Mouse (Mus musculus) limb, embryonic 12.5 days (tissue): ENCODE measurements around the gene Zyx. TPM values are rescaled to one million over a fixed set of nuclear protein-coding genes. Genes with fewer than 3 reads are reported as not detected.
A peak's percentile ranks its signal among the peaks of the same experiment; 100 is the strongest.

Source experiments
- ATAC-seq: fragments of 200-750 bp; cut with Nextera tagmentation; 2 replicates; pipeline ENCODE4 v1.8.0; 2017; ENCODE audit warnings: low read depth, moderate TSS enrichment; ENCODE audit not compliant: insufficient number of reproducible peaks, insufficient read depth, low FRiP score, low TSS enrichment
- H3K27ac ChIP-seq: fragments of 300-500 bp; sonication (generic); 2 replicates; pipeline ENCODE4 v1.5.1; 2016; ENCODE audit warnings: mild to moderate bottlenecking, moderate library complexity
- H3K27me3 ChIP-seq: fragments of 300-500 bp; sonication (generic); 2 replicates; pipeline ENCODE4 v1.6.1; 2016; ENCODE audit warnings: mild to moderate bottlenecking, moderate library complexity
- H3K36me3 ChIP-seq: fragments of 300-500 bp; sonication (generic); 2 replicates; pipeline ENCODE4 v1.6.1; 2016; ENCODE audit warnings: mild to moderate bottlenecking, moderate library complexity
- H3K4me1 ChIP-seq: fragments of 300-500 bp; sonication (generic); replicated peaks from 2 replicates; pipeline ENCODE4 v1.6.1; 2016
- H3K4me2 ChIP-seq: fragments of 300-500 bp; sonication (generic); 2 replicates; pipeline ENCODE4 v1.6.1; 2016; ENCODE audit warnings: mild to moderate bottlenecking, moderate library complexity
- H3K4me3 ChIP-seq: fragments of 300-500 bp; sonication (generic); replicated peaks from 2 replicates; pipeline ENCODE4 v1.5.1; 2016; ENCODE audit warnings: mild to moderate bottlenecking
- H3K9ac ChIP-seq: fragments of 300-500 bp; sonication (generic); replicated peaks from 2 replicates; pipeline ENCODE4 v1.6.1; 2016; ENCODE audit warnings: mild to moderate bottlenecking, moderate library complexity
- H3K9me3 ChIP-seq: fragments of 300-500 bp; sonication (generic); 2 replicates; pipeline ENCODE4 v1.6.1; 2016; ENCODE audit warnings: mild to moderate bottlenecking, moderate library complexity
- WGBS: fragments of 180-500 bp; shearing (Covaris S2); methylation state at CpG from one replicate; pipeline ENCODE4 v1.1.7; 2016; 5-methylcytosine and 5-hydroxymethylcytosine counted together
- polyA plus RNA-seq: library from polyadenylated mRNA; unstranded; fragments of >200 nt; fragmentation: Nextera tagmentation; extraction: Ambion mirVana; gene quantifications from 2 replicates; pipeline ENCODE4 v1.2.1, GENCODE M21; 2016

Zyx gene
- polyA plus RNA-seq, 1 experiment from 2014 or later = 86.1 TPM

GRCm38 (mm10) chr6:42330216-42330615 is 19.2 kb upstream of the Zyx start:
- Histone ChIP-seq H3K27ac (no peak overlapping the region), H3K4me3 (no peak overlapping the region), H3K4me2 (no peak overlapping the region), H3K9ac (no peak overlapping the region), H3K9me3 (no peaks in the 10 kb centered on the region), H3K27me3 (no peaks in the 10 kb centered on the region), H3K4me1 (no peaks in the 10 kb centered on the region; the same call in 1 of the 2 replicates), H3K36me3 (no peaks in the 10 kb centered on the region)
- 69% methylated on average over 3 of the region's 3 CpGs for WGBS
- ATAC-seq = no peak

- Histone ChIP-seq H3K4me2 (no peak overlapping the region), H3K4me3 (no peak overlapping the region), H3K27ac (no peak overlapping the region), H3K4me1 (no peaks in the 10 kb centered on the region), H3K9me3 (no peaks in the 10 kb centered on the region), H3K27me3 (no peaks in the 10 kb centered on the region), H3K36me3 (no peaks in the 10 kb centered on the region), H3K9ac (no peak overlapping the region)
- 90% methylated on average over 3 of the region's 3 CpGs for WGBS
- ATAC-seq = no peak
These were observed 18.5 kb upstream of the Zyx start for GRCm38 (mm10) chr6:42330946-42331345.

GRCm38 (mm10) chr6:42339189-42339588 is 10.2 kb upstream of the Zyx start:
- no peak for ATAC-seq
- H3K9me3 ChIP-seq = no peaks in the 10 kb centered on the region
- no peak overlapping the region for H3K9ac ChIP-seq
- no peaks in the 10 kb centered on the region for H3K4me1 ChIP-seq
- H3K36me3 ChIP-seq = no peaks in the 10 kb centered on the region
- 86% methylated on average over 2 of the region's 2 CpGs for WGBS
- no peak overlapping the region for H3K27ac ChIP-seq
- no peaks in the 10 kb centered on the region for H3K27me3 ChIP-seq
- H3K4me3 ChIP-seq = no peak overlapping the region
- no peak overlapping the region for H3K4me2 ChIP-seq

GRCm38 (mm10) chr6:42339981-42340380 is 9.4 kb upstream of the Zyx start:
- no peak for ATAC-seq
- no peak overlapping the region for H3K9ac ChIP-seq
- 85% methylated on average over 5 of the region's 5 CpGs for WGBS

GRCm38 (mm10) chr6:42342171-42342570 is 7.3 kb upstream of the Zyx start:
- Histone ChIP-seq H3K4me1 (no peaks in the 10 kb centered on the region), H3K36me3 (no peaks in the 10 kb centered on the region), H3K9ac (no peak overlapping the region), H3K27me3 (no peaks in the 10 kb centered on the region), H3K4me2 (no peak overlapping the region), H3K9me3 (no peaks in the 10 kb centered on the region), H3K27ac (no peak overlapping the region), H3K4me3 (no peak overlapping the region)
- WGBS = 81% methylated on average over 1 of the region's 1 CpGs
- ATAC-seq = no peak

More at GRCm38 (mm10) chr6:42339981-42340380, 9.4 kb upstream of the Zyx start:
- Histone ChIP-seq H3K27me3 (no peaks in the 10 kb centered on the region), H3K36me3 (no peaks in the 10 kb centered on the region), H3K4me2 (no peak overlapping the region), H3K27ac (no peak overlapping the region), H3K9me3 (no peaks in the 10 kb centered on the region), H3K4me1 (no peaks in the 10 kb centered on the region), H3K4me3 (no peak overlapping the region)

- no peak for ATAC-seq
- Histone ChIP-seq H3K27ac (no peak overlapping the region), H3K4me2 (no peak overlapping the region)
These were observed 5.9 kb upstream of the Zyx start for GRCm38 (mm10) chr6:42343361-42344120.

GRCm38 (mm10) chr6:42344255-42344654 is 5.2 kb upstream of the Zyx start:
- H3K4me1 ChIP-seq = peaks cover 3% of the 10 kb centered on the region; the same call in 1 of the 2 replicates
- H3K4me2 ChIP-seq = no peak overlapping the region
- H3K9ac ChIP-seq = no peak overlapping the region
- 90% methylated on average over 1 of the region's 1 CpGs for WGBS
- no peak overlapping the region for H3K4me3 ChIP-seq
- no peak overlapping the region for H3K27ac ChIP-seq
- H3K36me3 ChIP-seq = no peaks in the 10 kb centered on the region
- H3K9me3 ChIP-seq = no peaks in the 10 kb centered on the region
- no peaks in the 10 kb centered on the region for H3K27me3 ChIP-seq
- ATAC-seq = no peak

More at GRCm38 (mm10) chr6:42343361-42344120, 5.9 kb upstream of the Zyx start:
- peaks cover 1% of the 10 kb centered on the region; the same call in 1 of the 2 replicates for H3K4me1 ChIP-seq
- 81% methylated on average over 9 of the region's 9 CpGs for WGBS
- H3K9ac ChIP-seq = no peak overlapping the region
- H3K36me3 ChIP-seq = no peaks in the 10 kb centered on the region
- no peak overlapping the region for H3K4me3 ChIP-seq
- H3K9me3 ChIP-seq = no peaks in the 10 kb centered on the region
- no peaks in the 10 kb centered on the region for H3K27me3 ChIP-seq

GRCm38 (mm10) chr6:42348281-42349005 is 987 bp upstream of the Zyx start:
- Histone ChIP-seq H3K9ac (no peak overlapping the region), H3K4me1 (peaks cover 30% of the 10 kb centered on the region), H3K4me3 (peak overlapping the region; percentile 83; the same call in 1 of the 2 replicates), H3K36me3 (peaks cover 24% of the 10 kb centered on the region), H3K4me2 (peak overlapping the region; percentile 88), H3K9me3 (no peaks in the 10 kb centered on the region), H3K27ac (no peak overlapping the region), H3K27me3 (no peaks in the 10 kb centered on the region)
- WGBS = 38% methylated on average over 12 of the region's 12 CpGs
- no peak for ATAC-seq

- peak overlapping the region; percentile 88 for H3K4me2 ChIP-seq
- peaks cover 25% of the 10 kb centered on the region for H3K36me3 ChIP-seq
- H3K4me1 ChIP-seq = peaks cover 36% of the 10 kb centered on the region
- peak overlapping the region; percentile 83 for H3K4me3 ChIP-seq
- ATAC-seq = peak; percentile 1; the same call in 1 of the 2 replicates
- peak overlapping the region; percentile 97 for H3K27ac ChIP-seq
- H3K9me3 ChIP-seq = no peaks in the 10 kb centered on the region
- no peaks in the 10 kb centered on the region for H3K27me3 ChIP-seq
- WGBS = 2% methylated on average over 11 of the region's 11 CpGs
- peak overlapping the region; percentile 87 for H3K9ac ChIP-seq
These were observed 414 bp upstream of the Zyx start for GRCm38 (mm10) chr6:42349006-42349425.

GRCm38 (mm10) chr6:42350021-42350967 is 864 bp downstream of the Zyx start:
- H3K27ac ChIP-seq = peak overlapping the region; percentile 97
- peaks cover 37% of the 10 kb centered on the region for H3K36me3 ChIP-seq
- no peaks in the 10 kb centered on the region for H3K27me3 ChIP-seq
- peak; percentile 52 for ATAC-seq
- H3K4me3 ChIP-seq = peak overlapping the region; percentile 83
- H3K9me3 ChIP-seq = no peaks in the 10 kb centered on the region
- under 1% methylated on average over 72 of the region's 72 CpGs for WGBS
- peaks cover 44% of the 10 kb centered on the region for H3K4me1 ChIP-seq
- peak overlapping the region; percentile 88 for H3K4me2 ChIP-seq
- peak overlapping the region; percentile 87 for H3K9ac ChIP-seq
